Mouse (Mus musculus): ENCODE results near the gene Vstm2a. TPM values are rescaled to one million over a fixed set of nuclear protein-coding genes. Genes with fewer than 3 reads are reported as not detected.

Gene Vstm2a
- polyA plus RNA-seq, 1 experiment from 2014 or later = 4.1 TPM

GRCm38 (mm10) chr11:16315097-16315496, 57.6 kb downstream of the Vstm2a start:
- 78% methylated on average over 2 of the region's 2 CpGs for WGBS
- Histone ChIP-seq H3K9ac (no peak overlapping the region), H3K27ac (no peak overlapping the region), H3K4me3 (no peak overlapping the region), H3K4me2 (no peak overlapping the region), H3K4me1 (no peaks in the 10 kb centered on the region), H3K36me3 (no peaks in the 10 kb centered on the region), H3K27me3 (no peaks in the 10 kb centered on the region), H3K9me3 (no peaks in the 10 kb centered on the region)
- no peak for ATAC-seq (ENCODE audit: insufficient number of reproducible peaks, low FRiP score, low TSS enrichment, low read depth)

GRCm38 (mm10) chr11:16345179-16345578, 87.7 kb downstream of the Vstm2a start:
- ATAC-seq (ENCODE audit: insufficient number of reproducible peaks, low FRiP score, low TSS enrichment, low read depth) = no peak

GRCm38 (mm10) chr11:16345676-16346075, 88.2 kb downstream of the Vstm2a start:
- 67% methylated on average over 3 of the region's 3 CpGs for WGBS
- H3K4me2 ChIP-seq = no peak overlapping the region
- H3K4me1 ChIP-seq = no peaks in the 10 kb centered on the region
- H3K9ac ChIP-seq = no peak overlapping the region
- ATAC-seq (ENCODE audit: insufficient number of reproducible peaks, low FRiP score, low TSS enrichment, low read depth) = no peak
- no peaks in the 10 kb centered on the region for H3K36me3 ChIP-seq
- H3K4me3 ChIP-seq = no peak overlapping the region
- no peaks in the 10 kb centered on the region for H3K9me3 ChIP-seq
- H3K27ac ChIP-seq = no peak overlapping the region
- no peaks in the 10 kb centered on the region for H3K27me3 ChIP-seq

More at GRCm38 (mm10) chr11:16345179-16345578, 87.7 kb downstream of the Vstm2a start:
- no peak overlapping the region for H3K27ac ChIP-seq
- no peaks in the 10 kb centered on the region for H3K9me3 ChIP-seq
- no peaks in the 10 kb centered on the region for H3K27me3 ChIP-seq
- H3K4me3 ChIP-seq = no peak overlapping the region
- H3K9ac ChIP-seq = no peak overlapping the region
- H3K36me3 ChIP-seq = no peaks in the 10 kb centered on the region
- H3K4me2 ChIP-seq = no peak overlapping the region
- no peaks in the 10 kb centered on the region for H3K4me1 ChIP-seq
- 25% methylated on average over 3 of the region's 3 CpGs for WGBS

- H3K27me3 ChIP-seq = no peaks in the 10 kb centered on the region
- H3K27ac ChIP-seq = no peak overlapping the region
- no peaks in the 10 kb centered on the region for H3K9me3 ChIP-seq
- no peak overlapping the region for H3K9ac ChIP-seq
- H3K4me3 ChIP-seq = no peak overlapping the region
- WGBS = 87% methylated on average over 4 of the region's 4 CpGs
- H3K36me3 ChIP-seq = no peaks in the 10 kb centered on the region
- H3K4me2 ChIP-seq = no peak overlapping the region
- no peak for ATAC-seq (ENCODE audit: insufficient number of reproducible peaks, low FRiP score, low TSS enrichment, low read depth)
- no peaks in the 10 kb centered on the region for H3K4me1 ChIP-seq
Observed at GRCm38 (mm10) chr11:16351915-16352314, 94.4 kb downstream of the Vstm2a start.

- Histone ChIP-seq H3K4me2 (no peak overlapping the region), H3K4me1 (no peaks in the 10 kb centered on the region), H3K9ac (no peak overlapping the region), H3K4me3 (no peak overlapping the region), H3K9me3 (no peaks in the 10 kb centered on the region), H3K27ac (no peak overlapping the region), H3K27me3 (no peaks in the 10 kb centered on the region), H3K36me3 (no peaks in the 10 kb centered on the region)
- no peak for ATAC-seq (ENCODE audit: insufficient number of reproducible peaks, low FRiP score, low TSS enrichment, low read depth)
Observed at GRCm38 (mm10) chr11:16354356-16354755, 96.8 kb downstream of the Vstm2a start.

- Histone ChIP-seq H3K4me2 (no peak overlapping the region), H3K4me1 (no peaks in the 10 kb centered on the region), H3K27me3 (no peaks in the 10 kb centered on the region), H3K9me3 (no peaks in the 10 kb centered on the region), H3K27ac (no peak overlapping the region), H3K4me3 (no peak overlapping the region), H3K36me3 (no peaks in the 10 kb centered on the region), H3K9ac (no peak overlapping the region)
- ATAC-seq (ENCODE audit: insufficient number of reproducible peaks, low FRiP score, low TSS enrichment, low read depth) = no peak
- WGBS = 73% methylated on average over 8 of the region's 8 CpGs
Observed at GRCm38 (mm10) chr11:16366852-16367587, 109.5 kb downstream of the Vstm2a start.

- no peaks in the 10 kb centered on the region for H3K4me1 ChIP-seq
Observed at GRCm38 (mm10) chr11:16403627-16404026, 146.1 kb downstream of the Vstm2a start.

GRCm38 (mm10) chr11:16411736-16412135, 154.2 kb downstream of the Vstm2a start:
- WGBS = 61% methylated on average over 1 of the region's 1 CpGs
- H3K4me3 ChIP-seq = no peak overlapping the region
- H3K27ac ChIP-seq = no peak overlapping the region
- no peak overlapping the region for H3K4me2 ChIP-seq
- H3K9me3 ChIP-seq = no peaks in the 10 kb centered on the region
- H3K36me3 ChIP-seq = no peaks in the 10 kb centered on the region
- no peak for ATAC-seq (ENCODE audit: insufficient number of reproducible peaks, low FRiP score, low TSS enrichment, low read depth)
- H3K4me1 ChIP-seq = no peaks in the 10 kb centered on the region
- no peaks in the 10 kb centered on the region for H3K27me3 ChIP-seq
- no peak overlapping the region for H3K9ac ChIP-seq

More at GRCm38 (mm10) chr11:16403627-16404026, 146.1 kb downstream of the Vstm2a start:
- ATAC-seq (ENCODE audit: insufficient number of reproducible peaks, low FRiP score, low TSS enrichment, low read depth) = no peak
- H3K4me2 ChIP-seq = no peak overlapping the region
- no peaks in the 10 kb centered on the region for H3K9me3 ChIP-seq
- no peak overlapping the region for H3K4me3 ChIP-seq
- H3K9ac ChIP-seq = no peak overlapping the region
- WGBS = 39% methylated on average over 2 of the region's 2 CpGs
- H3K27ac ChIP-seq = no peak overlapping the region
- H3K27me3 ChIP-seq = no peaks in the 10 kb centered on the region
- H3K36me3 ChIP-seq = no peaks in the 10 kb centered on the region

GRCm38 (mm10) chr11:16412609-16413008, 155.1 kb downstream of the Vstm2a start:
- no peaks in the 10 kb centered on the region for H3K9me3 ChIP-seq
- 23% methylated on average over 4 of the region's 4 CpGs for WGBS
- no peak overlapping the region for H3K4me2 ChIP-seq
- H3K9ac ChIP-seq = no peak overlapping the region
- no peak for ATAC-seq (ENCODE audit: insufficient number of reproducible peaks, low FRiP score, low TSS enrichment, low read depth)
- no peaks in the 10 kb centered on the region for H3K27me3 ChIP-seq
- no peak overlapping the region for H3K4me3 ChIP-seq
- H3K4me1 ChIP-seq = no peaks in the 10 kb centered on the region
- no peaks in the 10 kb centered on the region for H3K36me3 ChIP-seq
- H3K27ac ChIP-seq = no peak overlapping the region

GRCm38 (mm10) chr11:16413077-16413644, 155.6 kb downstream of the Vstm2a start:
- Histone ChIP-seq H3K4me2 (no peak overlapping the region), H3K4me1 (no peaks in the 10 kb centered on the region), H3K4me3 (no peak overlapping the region), H3K9me3 (no peaks in the 10 kb centered on the region), H3K9ac (no peak overlapping the region), H3K27ac (no peak overlapping the region), H3K27me3 (no peaks in the 10 kb centered on the region), H3K36me3 (no peaks in the 10 kb centered on the region)
- 48% methylated on average over 1 of the region's 1 CpGs for WGBS
- ATAC-seq (ENCODE audit: insufficient number of reproducible peaks, low FRiP score, low TSS enrichment, low read depth) = no peak

- no peaks in the 10 kb centered on the region for H3K36me3 ChIP-seq
- H3K4me2 ChIP-seq = no peak overlapping the region
- 85% methylated on average over 7 of the region's 7 CpGs for WGBS
- H3K9ac ChIP-seq = no peak overlapping the region
- H3K27ac ChIP-seq = no peak overlapping the region
- H3K4me3 ChIP-seq = no peak overlapping the region
- ATAC-seq (ENCODE audit: insufficient number of reproducible peaks, low FRiP score, low TSS enrichment, low read depth) = 0 out of 2 replicates have a peak, but pooled peaks have one; percentile 40
- no peaks in the 10 kb centered on the region for H3K27me3 ChIP-seq
- no peaks in the 10 kb centered on the region for H3K4me1 ChIP-seq
- no peaks in the 10 kb centered on the region for H3K9me3 ChIP-seq
Observed at GRCm38 (mm10) chr11:16439548-16440251, 182.2 kb downstream of the Vstm2a start.

Measured in limb, embryonic 15.5 days (tissue).